Mouse (Mus musculus): ENCODE results near the gene Ky. TPM values are rescaled to one million over a fixed set of nuclear protein-coding genes. Genes with fewer than 3 reads are reported as not detected.

Ky gene
- polyA plus RNA-seq, 1 experiment from 2014 or later, result 0.25 TPM

- H3K9ac ChIP-seq, result no peak overlapping the region
- H3K4me2 ChIP-seq (replicated peaks), result no peak overlapping the region
- H3K4me1 ChIP-seq, result peaks cover 8% of the 10 kb centered on the region; the same call in 1 of the 2 replicates
- 67% methylated on average over 9 of the region's 9 CpGs for WGBS
- no peak for ATAC-seq (ENCODE audit: low FRiP score)
- no peaks in the 10 kb centered on the region for H3K9me3 ChIP-seq (replicated peaks)
- no peaks in the 10 kb centered on the region for H3K36me3 ChIP-seq
- H3K27ac ChIP-seq, result no peak overlapping the region
- no peak overlapping the region for H3K4me3 ChIP-seq
- H3K27me3 ChIP-seq, result no peaks in the 10 kb centered on the region; the same call in 1 of the 2 replicates
Observed at GRCm38 (mm10) chr9:102494454-102494853, 11.1 kb upstream of the Ky start.

- H3K9me3 ChIP-seq (replicated peaks), result no peaks in the 10 kb centered on the region
- peaks cover 8% of the 10 kb centered on the region; the same call in 1 of the 2 replicates for H3K4me1 ChIP-seq
- no peak overlapping the region for H3K27ac ChIP-seq
- no peaks in the 10 kb centered on the region for H3K36me3 ChIP-seq
- no peak overlapping the region for H3K4me3 ChIP-seq
- no peak for ATAC-seq (ENCODE audit: low FRiP score)
- no peaks in the 10 kb centered on the region; the same call in 1 of the 2 replicates for H3K27me3 ChIP-seq
- WGBS, result 87% methylated on average over 4 of the region's 4 CpGs
- no peak overlapping the region for H3K9ac ChIP-seq
- H3K4me2 ChIP-seq (replicated peaks), result no peak overlapping the region
Observed at GRCm38 (mm10) chr9:102495266-102495665, 10.3 kb upstream of the Ky start.

DNA sequence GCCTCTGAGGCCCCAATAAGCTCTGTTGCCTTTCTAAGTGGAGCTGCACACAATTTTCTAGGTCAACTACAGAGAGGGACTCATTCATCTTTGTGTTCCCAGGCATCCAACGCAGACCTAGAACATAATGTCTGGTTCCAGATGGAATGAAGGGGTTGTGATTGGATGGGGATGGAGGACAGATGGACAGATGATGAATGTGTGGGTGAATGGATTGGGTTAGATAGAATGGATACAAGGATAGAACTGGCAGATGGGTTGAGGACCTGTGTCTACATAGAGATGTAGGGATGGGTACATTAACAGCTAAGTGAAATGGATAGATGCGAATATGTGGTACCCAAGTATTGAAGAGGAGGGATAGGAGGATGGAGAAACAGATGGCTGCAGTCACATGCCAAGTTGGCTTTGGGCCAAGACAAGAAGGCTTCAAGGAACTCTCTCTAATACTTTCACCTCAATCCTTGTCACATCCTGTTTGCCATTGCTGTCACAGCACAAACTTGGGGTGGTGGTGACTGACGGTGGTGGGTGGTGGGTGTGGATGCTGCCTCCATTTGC is 9.0 kb upstream of the Ky start:
- no peak overlapping the region for H3K9ac ChIP-seq
- no peak overlapping the region for H3K27ac ChIP-seq
- peaks cover 8% of the 10 kb centered on the region; the same call in 1 of the 2 replicates for H3K4me1 ChIP-seq
- no peak overlapping the region for H3K4me3 ChIP-seq
- ATAC-seq (ENCODE audit: low FRiP score), result no peak
- H3K36me3 ChIP-seq, result no peaks in the 10 kb centered on the region
- no peaks in the 10 kb centered on the region; the same call in 1 of the 2 replicates for H3K27me3 ChIP-seq
- WGBS, result 91% methylated on average over 3 of the region's 3 CpGs
- H3K4me2 ChIP-seq (replicated peaks), result no peak overlapping the region
- H3K9me3 ChIP-seq (replicated peaks), result no peaks in the 10 kb centered on the region

GRCm38 (mm10) chr9:102497089-102497690 is 8.4 kb upstream of the Ky start:
- Histone ChIP-seq H3K36me3 (no peaks in the 10 kb centered on the region), H3K4me1 (peaks cover 8% of the 10 kb centered on the region; the same call in 1 of the 2 replicates), H3K27me3 (no peaks in the 10 kb centered on the region; the same call in 1 of the 2 replicates), H3K4me3 (no peak overlapping the region), H3K27ac (no peak overlapping the region), H3K9ac (no peak overlapping the region), H3K4me2 (replicated peaks) (no peak overlapping the region), H3K9me3 (replicated peaks) (no peaks in the 10 kb centered on the region)
- WGBS, result 88% methylated on average over 9 of the region's 9 CpGs
- ATAC-seq (ENCODE audit: low FRiP score), result no peak

DNA sequence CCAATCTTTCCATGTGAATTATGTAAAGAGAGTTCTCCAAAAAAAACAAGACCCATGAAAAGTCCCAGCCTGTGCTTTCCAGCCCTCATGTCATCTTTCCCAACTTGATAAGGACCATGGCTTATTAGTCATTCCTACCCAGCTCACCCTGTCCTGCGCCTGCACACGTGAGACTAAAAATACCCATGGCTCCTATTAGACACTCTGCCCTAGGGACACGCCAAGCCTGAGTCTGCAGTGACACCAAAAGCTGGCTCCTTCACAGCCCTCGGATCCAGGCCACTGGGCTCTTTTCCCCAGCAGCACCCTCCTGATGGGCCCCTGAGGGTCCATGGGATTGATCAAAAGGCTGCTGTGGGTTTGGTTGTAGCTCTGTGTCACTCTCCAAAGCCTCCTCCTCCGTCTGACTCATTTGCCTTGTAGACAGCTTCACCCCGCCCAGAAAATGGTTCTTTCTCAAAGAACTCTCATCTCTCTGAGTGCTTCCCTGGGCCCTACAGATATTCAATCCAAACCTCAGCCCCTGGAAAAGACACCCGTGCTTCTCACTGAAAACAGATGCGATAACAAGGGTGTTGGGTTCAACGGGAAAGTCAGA is 7.6 kb upstream of the Ky start:
- no peak for ATAC-seq (ENCODE audit: low FRiP score)
- WGBS, result 86% methylated on average over 9 of the region's 9 CpGs
- H3K4me3 ChIP-seq, result no peak overlapping the region

DNA sequence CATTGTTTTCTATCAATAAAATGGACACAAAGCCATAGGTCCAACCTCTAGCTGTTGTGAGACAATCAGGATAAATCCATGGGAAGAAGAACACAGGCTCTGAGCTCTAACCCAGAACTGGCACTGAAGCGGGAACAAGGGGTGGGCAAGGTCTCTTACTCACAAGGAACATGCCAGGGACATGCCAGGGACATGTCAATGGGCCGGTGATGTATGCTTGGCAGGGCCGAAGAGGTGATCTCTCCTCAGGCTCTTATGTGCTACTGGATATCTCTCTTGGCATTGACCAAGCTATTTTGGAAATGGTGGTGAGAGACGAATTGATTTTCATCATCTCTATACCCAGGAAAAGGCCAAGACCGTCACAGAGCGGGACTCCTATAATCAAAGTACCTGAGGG is 6.8 kb upstream of the Ky start:
- ATAC-seq (ENCODE audit: low FRiP score), result no peak
- no peaks in the 10 kb centered on the region for H3K4me1 ChIP-seq
- 91% methylated on average over 6 of the region's 6 CpGs for WGBS
- H3K4me3 ChIP-seq, result no peak overlapping the region
- H3K9ac ChIP-seq, result no peak overlapping the region
- H3K27ac ChIP-seq, result no peak overlapping the region
- H3K27me3 ChIP-seq, result peaks cover 7% of the 10 kb centered on the region; the same call in 1 of the 2 replicates
- H3K9me3 ChIP-seq (replicated peaks), result no peaks in the 10 kb centered on the region
- H3K36me3 ChIP-seq, result no peaks in the 10 kb centered on the region
- H3K4me2 ChIP-seq (replicated peaks), result no peak overlapping the region

More for the DNA sequence above, 7.6 kb upstream of the Ky start:
- H3K27me3 ChIP-seq, result no peaks in the 10 kb centered on the region; the same call in 1 of the 2 replicates
- peaks cover 7% of the 10 kb centered on the region; the same call in 1 of the 2 replicates for H3K4me1 ChIP-seq
- H3K9ac ChIP-seq, result no peak overlapping the region
- no peaks in the 10 kb centered on the region for H3K9me3 ChIP-seq (replicated peaks)
- H3K4me2 ChIP-seq (replicated peaks), result no peak overlapping the region
- H3K27ac ChIP-seq, result no peak overlapping the region
- H3K36me3 ChIP-seq, result no peaks in the 10 kb centered on the region

GRCm38 (mm10) chr9:102499266-102499665 is 6.3 kb upstream of the Ky start:
- Histone ChIP-seq H3K27ac (no peak overlapping the region), H3K9me3 (replicated peaks) (no peaks in the 10 kb centered on the region), H3K4me2 (replicated peaks) (no peak overlapping the region), H3K36me3 (no peaks in the 10 kb centered on the region), H3K27me3 (peaks cover 13% of the 10 kb centered on the region), H3K9ac (no peak overlapping the region), H3K4me1 (no peaks in the 10 kb centered on the region), H3K4me3 (no peak overlapping the region)
- no peak for ATAC-seq (ENCODE audit: low FRiP score)
- WGBS, result 89% methylated on average over 4 of the region's 4 CpGs

- no peak overlapping the region for H3K4me2 ChIP-seq (replicated peaks)
- no peaks in the 10 kb centered on the region for H3K36me3 ChIP-seq
- no peak for ATAC-seq (ENCODE audit: low FRiP score)
- H3K27ac ChIP-seq, result no peak overlapping the region
- H3K9ac ChIP-seq, result no peak overlapping the region
- H3K4me1 ChIP-seq, result no peaks in the 10 kb centered on the region
- peaks cover 17% of the 10 kb centered on the region for H3K27me3 ChIP-seq
- H3K4me3 ChIP-seq, result no peak overlapping the region
- no peaks in the 10 kb centered on the region for H3K9me3 ChIP-seq (replicated peaks)
Observed at GRCm38 (mm10) chr9:102499746-102500145, 5.8 kb upstream of the Ky start.

GRCm38 (mm10) chr9:102501113-102501512 is 4.4 kb upstream of the Ky start:
- Histone ChIP-seq H3K4me1 (peaks cover 6% of the 10 kb centered on the region; the same call in 1 of the 2 replicates), H3K4me3 (no peak overlapping the region), H3K27ac (no peak overlapping the region), H3K9me3 (replicated peaks) (no peaks in the 10 kb centered on the region), H3K4me2 (replicated peaks) (no peak overlapping the region), H3K27me3 (peaks cover 31% of the 10 kb centered on the region), H3K36me3 (no peaks in the 10 kb centered on the region), H3K9ac (no peak overlapping the region)
- WGBS, result 68% methylated on average over 4 of the region's 4 CpGs
- no peak for ATAC-seq (ENCODE audit: low FRiP score)

DNA sequence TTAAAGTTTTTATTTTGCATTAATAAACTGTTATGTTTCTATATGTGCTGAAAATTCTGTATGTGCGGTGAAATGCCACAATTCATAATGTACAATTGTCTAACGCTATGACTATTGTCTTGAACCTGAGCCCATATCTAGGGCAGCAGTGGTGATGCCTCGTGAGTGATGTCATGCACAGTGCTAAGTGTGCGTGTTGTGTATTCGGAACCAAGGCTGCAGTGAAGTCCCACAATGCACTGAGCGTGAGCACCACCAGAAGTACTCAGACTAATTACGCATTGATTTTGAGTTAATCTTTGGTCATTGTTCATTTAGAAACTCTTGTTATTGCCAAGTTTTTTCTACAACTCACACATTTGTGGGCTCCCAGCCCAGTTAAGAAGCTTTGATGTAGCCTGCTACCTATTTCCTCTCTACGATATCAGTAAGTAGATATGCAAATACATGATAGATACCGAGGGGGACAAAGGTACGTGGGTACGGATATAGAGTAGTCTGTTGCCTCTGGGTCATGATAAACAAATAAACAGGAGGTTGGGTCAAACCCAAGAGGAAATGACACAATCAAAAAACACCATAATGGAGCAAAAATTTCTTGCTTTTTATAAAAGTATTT is 3.4 kb upstream of the Ky start:
- Histone ChIP-seq H3K4me2 (replicated peaks) (no peak overlapping the region), H3K36me3 (no peaks in the 10 kb centered on the region), H3K27ac (no peak overlapping the region), H3K27me3 (peaks cover 41% of the 10 kb centered on the region), H3K9me3 (replicated peaks) (no peaks in the 10 kb centered on the region), H3K9ac (no peak overlapping the region), H3K4me3 (no peak overlapping the region), H3K4me1 (peaks cover 10% of the 10 kb centered on the region; the same call in 1 of the 2 replicates)
- WGBS, result 90% methylated on average over 11 of the region's 11 CpGs
- ATAC-seq (ENCODE audit: low FRiP score), result no peak

DNA sequence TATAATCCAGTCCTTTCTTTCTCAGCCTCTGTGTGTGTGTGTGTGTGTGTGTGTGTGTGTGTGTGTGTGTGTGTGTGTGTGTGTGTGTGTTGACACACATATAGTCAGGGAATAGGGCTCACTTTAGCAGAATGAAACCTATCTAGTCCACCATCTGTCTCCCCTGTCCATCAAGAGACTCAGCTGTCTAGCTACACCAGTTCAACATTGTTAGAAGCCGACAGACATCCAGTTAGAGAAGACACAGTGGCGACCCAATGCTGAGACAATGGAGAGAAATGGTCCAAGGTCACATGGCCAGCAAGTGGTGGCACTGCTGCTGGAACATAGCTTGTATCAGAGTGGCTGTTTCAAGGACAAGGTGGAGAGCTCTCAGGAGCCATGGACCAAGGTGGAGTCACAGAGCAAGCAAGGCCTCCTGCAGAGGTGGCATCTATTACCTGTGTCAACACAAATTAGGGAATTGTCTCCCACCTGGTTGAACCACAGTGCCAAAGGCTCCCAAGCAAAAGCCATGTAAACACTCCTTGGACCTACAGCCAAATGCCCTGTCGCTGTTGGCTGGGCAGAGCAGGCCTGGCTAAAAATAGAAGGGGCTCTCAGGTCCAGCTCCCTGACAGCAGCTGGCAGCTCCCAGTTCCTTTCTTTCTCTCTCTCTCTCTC is 703 bp upstream of the Ky start:
- Histone ChIP-seq H3K36me3 (no peaks in the 10 kb centered on the region), H3K9ac (no peak overlapping the region), H3K4me2 (replicated peaks) (no peak overlapping the region), H3K9me3 (replicated peaks) (no peaks in the 10 kb centered on the region), H3K27ac (no peak overlapping the region), H3K4me1 (peaks cover 10% of the 10 kb centered on the region; the same call in 1 of the 2 replicates), H3K4me3 (no peak overlapping the region), H3K27me3 (peaks cover 55% of the 10 kb centered on the region)
- ATAC-seq (ENCODE audit: low FRiP score), result no peak
- WGBS, result 62% methylated on average over 3 of the region's 3 CpGs

DNA sequence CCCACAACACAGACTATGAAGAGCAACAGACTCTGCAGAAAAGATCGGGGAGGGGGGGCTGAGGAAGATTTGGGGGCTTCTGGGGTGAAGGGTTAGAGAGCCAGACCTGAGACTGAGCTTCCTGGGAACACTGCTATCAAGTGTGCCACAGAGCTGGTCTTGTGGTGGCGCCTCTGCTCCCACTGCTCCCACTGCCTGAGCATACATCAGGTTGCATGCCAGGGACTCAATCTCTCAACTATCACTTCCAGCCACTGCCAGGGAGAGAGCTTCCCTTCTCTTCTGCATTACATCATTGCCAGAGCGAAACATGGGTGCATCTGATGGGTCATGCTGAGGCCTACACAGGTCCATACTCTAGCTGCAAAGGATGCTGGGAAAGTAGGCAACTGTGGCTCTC is 2.8 kb downstream of the Ky start:
- H3K36me3 ChIP-seq, result no peaks in the 10 kb centered on the region
- peaks cover 52% of the 10 kb centered on the region for H3K27me3 ChIP-seq
- no peak overlapping the region for H3K4me3 ChIP-seq
- H3K9me3 ChIP-seq (replicated peaks), result no peaks in the 10 kb centered on the region
- no peak overlapping the region for H3K27ac ChIP-seq
- H3K4me1 ChIP-seq, result peaks cover 10% of the 10 kb centered on the region; the same call in 1 of the 2 replicates
- H3K9ac ChIP-seq, result no peak overlapping the region
- no peak for ATAC-seq (ENCODE audit: low FRiP score)
- WGBS, result 89% methylated on average over 3 of the region's 3 CpGs
- H3K4me2 ChIP-seq (replicated peaks), result no peak overlapping the region

All from hindbrain, embryonic 12.5 days (tissue).